Mouse (Mus musculus): Measurements from ENCODE around the gene Tesk1.
A peak's percentile ranks its signal among the peaks of the same experiment; 100 is the strongest.
"Not testable (repeated sequence)": the region's sequence is repeated elsewhere in the genome, so short reads cannot be mapped to it uniquely, and the experiment has no call there.

The Tesk1 gene

GRCm38 (mm10) chr4:43453413-43453812 lies 11.7 kb downstream of the Tesk1 start:
- DNase-seq (ENCODE audit: low spot score) = no peak

DNA sequence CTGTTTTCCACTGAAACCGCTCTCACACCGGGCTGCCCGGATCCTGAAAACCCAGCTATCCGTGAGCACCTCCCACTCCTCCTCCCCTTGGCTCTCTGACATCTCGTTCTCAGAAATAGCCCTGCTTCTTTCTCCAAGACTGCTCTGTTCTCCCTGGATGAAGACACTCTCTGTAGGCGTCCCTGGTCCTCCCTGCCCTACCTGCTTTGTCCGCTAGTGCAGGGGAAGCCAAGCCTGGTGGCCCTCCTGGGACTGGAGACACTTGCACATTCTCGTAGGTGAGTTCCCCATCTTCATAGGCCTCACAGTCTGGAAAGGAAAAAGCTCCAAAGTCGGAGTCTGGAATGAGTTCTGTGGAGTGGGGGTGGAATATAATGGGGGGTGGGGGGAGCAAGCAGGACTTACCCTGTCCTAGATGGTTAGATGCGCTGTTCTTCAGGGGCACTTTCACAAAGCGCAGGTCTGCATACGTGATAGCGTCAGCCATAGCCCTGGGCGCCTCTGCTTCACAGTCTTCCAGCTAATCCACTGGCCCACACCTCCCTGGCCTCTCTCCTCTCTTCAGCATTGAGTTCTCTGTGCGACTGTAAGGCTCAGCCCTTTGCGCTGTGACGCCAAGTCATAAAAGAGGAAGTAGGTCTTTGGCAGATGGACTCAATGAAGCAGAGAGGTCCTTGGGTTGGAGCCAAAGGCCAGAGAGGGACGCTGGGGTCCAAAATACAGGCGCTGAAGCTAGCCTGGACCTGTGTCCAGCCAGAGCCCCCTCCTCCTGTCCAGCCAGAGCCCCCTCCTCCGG lies 12.5 kb downstream of the Tesk1 start, which contains the start of gene Cd72:
Gene Cd72, minus strand, starts transcription at position 588 of the 796 bp plus-strand sequence.
- DNase-seq (ENCODE audit: low spot score) = no peak

GRCm38 (mm10) chr4:43456470-43456869 lies 14.7 kb downstream of the Tesk1 start:
- no peak for DNase-seq (ENCODE audit: low spot score)

DNA sequence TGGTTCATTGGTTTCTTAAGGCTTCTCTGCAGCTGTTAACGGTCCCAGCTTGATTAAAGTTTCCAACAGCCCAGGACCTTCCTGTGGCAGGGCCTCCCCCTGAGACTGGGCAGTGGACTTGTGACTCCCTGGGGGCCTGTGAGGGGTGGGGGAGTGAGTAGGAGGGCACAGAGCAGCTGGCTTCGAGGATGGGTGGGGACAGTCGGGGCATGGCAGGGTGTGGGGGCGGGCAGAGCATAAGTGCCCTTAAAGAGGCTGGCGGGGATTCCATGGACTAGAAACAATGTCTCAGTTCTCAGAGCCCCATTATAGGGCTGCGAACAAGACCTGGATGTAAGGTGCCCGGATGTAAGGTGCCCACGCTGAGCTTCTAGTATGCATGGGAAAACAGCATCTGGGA lies 15.4 kb downstream of the Tesk1 start:
- no peak for DNase-seq (ENCODE audit: low spot score)

DNA sequence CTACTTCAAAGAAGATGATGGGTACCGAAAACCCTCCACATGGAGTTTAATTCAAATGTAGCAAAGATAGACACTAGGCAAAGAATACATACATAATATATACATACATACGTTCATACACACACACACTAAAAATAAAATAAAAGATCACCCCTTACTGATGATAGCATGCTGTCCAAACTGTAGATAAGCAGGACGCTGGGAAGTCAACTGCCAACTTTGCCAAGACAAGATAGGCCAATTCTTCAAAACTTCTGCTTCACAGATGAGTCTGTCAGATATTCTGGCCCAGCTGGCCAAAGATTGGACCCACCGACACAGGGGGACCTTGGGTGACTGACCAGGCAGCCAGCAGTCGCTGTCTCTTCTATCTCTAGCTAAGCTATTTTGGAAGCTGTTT lies 21.4 kb downstream of the Tesk1 start:
- no peak for DNase-seq (ENCODE audit: low spot score)

DNA sequence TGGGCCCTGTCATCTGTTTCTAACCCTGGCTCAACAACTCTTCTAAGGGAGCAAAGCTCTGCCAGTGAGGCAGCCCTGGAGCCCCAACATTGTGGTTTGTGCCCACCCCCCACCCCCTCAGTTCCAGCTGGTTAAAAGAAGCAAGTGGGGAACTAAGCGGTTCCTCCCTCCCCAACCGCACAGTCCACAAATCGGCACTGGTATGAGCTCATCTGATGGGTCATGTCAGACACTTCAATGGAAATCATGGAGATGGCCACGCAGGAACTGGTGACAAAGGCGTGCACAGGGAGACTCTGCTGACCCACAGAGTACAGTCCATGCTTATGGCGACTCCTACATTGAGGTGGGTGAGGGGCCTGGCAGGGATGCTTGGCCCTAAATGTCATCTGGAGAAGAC lies 24.2 kb downstream of the Tesk1 start:
- no peak for DNase-seq (ENCODE audit: low spot score)

GRCm38 (mm10) chr4:43466872-43467271 lies 25.1 kb downstream of the Tesk1 start:
- no peak for DNase-seq (ENCODE audit: low spot score)

DNA sequence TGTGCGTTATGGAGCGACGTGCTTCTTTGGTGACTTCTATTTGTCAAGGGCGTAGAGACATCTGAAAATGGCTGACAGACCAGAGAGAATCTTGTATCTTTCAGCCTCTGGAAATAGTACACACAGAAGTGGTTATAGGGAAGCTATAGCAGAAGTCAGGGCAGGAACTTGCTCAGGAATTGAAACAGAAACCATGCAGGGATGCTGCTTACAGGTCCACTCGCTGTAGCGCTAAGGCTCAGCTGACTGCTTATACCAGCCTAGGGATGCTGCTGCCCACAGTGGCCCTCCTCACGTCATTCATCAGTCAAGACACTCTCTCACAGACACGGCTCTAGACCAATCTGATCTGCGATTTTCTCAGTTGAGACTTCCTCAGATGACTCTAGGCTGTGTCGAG lies 28.6 kb downstream of the Tesk1 start:
- no peak for DNase-seq (ENCODE audit: low spot score)

DNA sequence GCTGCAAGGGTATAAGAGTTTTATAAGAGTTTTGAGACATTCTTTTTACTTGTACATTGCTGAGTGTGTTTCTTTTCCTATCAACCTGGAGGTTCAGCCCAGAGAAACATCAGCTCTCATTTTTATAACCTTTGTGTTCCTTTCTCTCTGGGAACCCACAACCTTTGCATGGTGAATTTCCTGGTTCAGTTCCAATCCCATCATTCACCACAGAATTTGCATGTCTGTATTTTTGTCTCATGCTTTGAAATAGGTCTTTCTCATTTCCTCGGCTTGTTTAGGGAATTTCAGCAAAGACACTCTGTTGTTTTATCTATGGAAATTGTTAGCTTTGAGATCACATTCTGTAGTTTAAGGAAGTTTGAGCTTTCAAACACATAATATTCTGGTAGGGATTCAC lies 31.9 kb downstream of the Tesk1 start:
- DNase-seq (ENCODE audit: low spot score) = no peak

DNA sequence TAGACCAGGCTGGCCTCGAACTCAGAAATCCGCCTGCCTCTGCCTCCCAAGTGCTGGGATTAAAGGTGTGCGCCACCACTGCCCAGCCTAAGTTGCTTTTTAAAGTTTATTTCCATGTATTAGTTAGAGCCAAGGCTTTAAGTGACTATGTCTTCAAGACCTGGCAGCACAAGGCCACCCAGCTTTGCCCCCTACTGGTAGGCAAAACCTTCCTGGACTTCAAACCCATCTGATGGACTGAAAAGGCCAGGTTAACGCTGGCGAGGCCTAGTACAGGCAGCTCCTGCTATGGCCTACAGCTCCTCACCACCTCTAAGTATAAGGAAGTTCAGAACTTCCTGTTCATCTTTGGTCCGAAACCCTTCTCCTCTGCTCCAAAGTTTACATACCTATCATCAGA lies 34.9 kb downstream of the Tesk1 start:
- DNase-seq (ENCODE audit: low spot score) = no peak

- DNase-seq (ENCODE audit: low spot score) = peak; percentile 80
These were observed 36.3 kb downstream of the Tesk1 start for GRCm38 (mm10) chr4:43477857-43478533.

GRCm38 (mm10) chr4:43478534-43478858 lies 36.8 kb downstream of the Tesk1 start:
- DNase-seq (ENCODE audit: low spot score) = no peak

- peak; percentile 50 for DNase-seq (ENCODE audit: low spot score)
These were observed 37.4 kb downstream of the Tesk1 start for GRCm38 (mm10) chr4:43478906-43479832.

DNA sequence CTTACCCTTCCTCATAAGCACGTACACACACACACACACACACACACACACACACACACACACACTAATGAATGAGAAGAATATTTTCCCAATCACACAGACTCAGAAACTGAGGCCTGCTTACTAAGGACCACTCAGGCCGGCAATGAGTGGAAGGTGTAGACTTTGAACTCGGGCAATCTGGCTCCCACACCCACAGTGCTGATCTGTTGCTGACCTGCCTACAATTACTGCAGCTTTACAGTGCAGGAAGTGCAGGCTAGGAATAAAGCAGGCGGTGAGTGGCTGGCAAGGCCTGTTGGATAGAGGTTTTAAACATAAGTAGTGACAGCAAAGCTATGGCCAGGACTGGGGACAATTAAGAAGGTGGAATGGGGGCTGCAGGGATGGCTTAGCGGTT lies 39.2 kb downstream of the Tesk1 start:
- DNase-seq (ENCODE audit: low spot score) = no peak

DNA sequence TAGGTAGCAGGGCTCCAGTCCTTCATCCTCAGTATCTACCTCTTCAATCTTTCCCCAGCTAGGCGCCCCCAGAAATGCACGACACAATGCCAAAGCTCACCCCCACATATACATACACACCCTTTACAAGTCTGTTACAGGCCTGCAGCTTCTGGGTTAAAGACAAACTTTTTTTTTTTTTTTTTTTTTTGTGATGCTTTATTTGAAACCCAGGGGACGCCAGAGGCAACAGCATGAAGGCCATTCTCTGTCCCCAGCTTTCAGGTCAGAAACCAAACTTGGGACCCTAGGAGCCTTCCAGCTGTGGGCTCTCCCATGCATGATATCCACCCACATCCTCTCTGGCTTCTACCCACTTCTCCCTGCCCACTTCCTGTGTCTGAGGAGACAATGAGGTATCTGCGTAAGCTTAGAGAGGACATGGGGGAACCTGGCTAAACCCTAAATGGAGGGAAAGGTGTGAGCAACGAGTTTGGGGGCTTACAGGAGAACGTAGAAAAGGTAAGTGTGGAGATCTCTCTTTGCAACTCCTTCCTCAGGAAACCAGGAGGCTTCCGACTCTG lies 40.2 kb downstream of the Tesk1 start:
- no peak for DNase-seq (ENCODE audit: low spot score)

GRCm38 (mm10) chr4:43482591-43482990 lies 40.9 kb downstream of the Tesk1 start:
- DNase-seq (ENCODE audit: low spot score) = no peak

DNA sequence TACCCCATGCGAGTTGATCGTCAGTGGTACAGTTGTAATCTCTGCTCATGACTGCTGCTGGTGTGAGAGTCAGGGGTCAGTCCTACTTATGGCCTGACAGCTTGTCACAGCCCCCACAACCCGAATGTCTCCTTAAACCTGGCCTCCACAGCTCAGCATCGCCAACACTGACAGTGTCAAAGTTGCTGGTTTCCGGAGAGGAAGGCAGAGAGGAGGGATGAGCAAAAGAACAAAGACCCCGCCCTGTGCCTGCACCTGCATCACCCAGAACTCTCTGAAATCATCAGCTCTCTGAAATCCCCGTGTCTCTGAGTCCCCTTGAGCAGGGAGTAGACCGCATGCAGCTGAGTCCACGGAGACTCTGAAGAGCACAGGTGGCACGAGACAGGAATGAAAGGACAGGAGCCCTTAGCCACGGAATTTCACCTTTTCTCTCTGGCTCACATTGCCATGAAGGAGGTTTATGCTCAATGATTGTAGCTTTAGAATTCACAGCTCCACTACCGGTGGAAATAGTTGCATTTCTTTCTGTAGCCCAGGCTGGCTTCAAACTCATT lies 41.9 kb downstream of the Tesk1 start, which contains the start of gene Sit1:
Gene Sit1, minus strand, starts transcription at position 200 of the 557 bp plus-strand sequence.
- no peak for DNase-seq (ENCODE audit: low spot score)

DNA sequence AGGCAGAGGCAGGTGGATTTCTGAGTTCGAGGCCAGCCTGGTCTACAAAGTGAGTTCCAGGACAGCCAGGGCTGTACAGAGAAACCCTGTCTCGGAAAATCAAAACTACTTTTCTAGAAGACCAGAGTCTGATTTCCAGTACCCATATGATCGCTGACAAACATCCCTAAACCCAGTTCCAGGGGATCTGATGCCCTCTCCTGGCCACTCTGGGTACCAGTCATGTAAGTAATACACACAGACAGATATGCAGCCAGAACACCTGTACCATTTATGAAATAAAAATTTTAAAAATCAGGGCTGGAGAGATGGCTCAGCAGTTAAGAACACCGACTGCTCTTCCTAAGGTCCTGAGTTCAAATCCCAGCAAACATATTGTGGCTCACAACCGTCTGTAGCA lies 43.9 kb downstream of the Tesk1 start:
- not testable (repeated sequence) for DNase-seq (ENCODE audit: low spot score)

DNA sequence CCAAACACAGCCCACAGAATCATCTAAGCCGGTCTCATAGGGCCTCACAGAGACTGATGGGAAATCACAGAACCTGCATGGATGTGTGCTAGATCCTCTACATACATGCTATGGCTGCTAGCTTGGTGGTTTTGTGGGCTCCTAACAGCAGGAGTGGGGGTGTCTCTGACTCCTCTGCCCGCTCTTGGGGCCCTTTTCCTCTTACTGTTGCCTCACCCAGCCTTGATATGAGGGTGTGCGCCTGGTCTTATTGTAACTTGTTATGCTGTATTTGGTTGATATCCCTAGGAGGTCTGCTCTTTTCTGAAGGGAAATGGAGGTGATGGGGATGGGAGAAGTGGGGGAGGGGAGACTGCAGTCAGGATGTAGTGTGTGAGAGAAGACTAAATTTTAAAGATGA lies 47.9 kb downstream of the Tesk1 start:
- no peak for DNase-seq (ENCODE audit: low spot score)

DNA sequence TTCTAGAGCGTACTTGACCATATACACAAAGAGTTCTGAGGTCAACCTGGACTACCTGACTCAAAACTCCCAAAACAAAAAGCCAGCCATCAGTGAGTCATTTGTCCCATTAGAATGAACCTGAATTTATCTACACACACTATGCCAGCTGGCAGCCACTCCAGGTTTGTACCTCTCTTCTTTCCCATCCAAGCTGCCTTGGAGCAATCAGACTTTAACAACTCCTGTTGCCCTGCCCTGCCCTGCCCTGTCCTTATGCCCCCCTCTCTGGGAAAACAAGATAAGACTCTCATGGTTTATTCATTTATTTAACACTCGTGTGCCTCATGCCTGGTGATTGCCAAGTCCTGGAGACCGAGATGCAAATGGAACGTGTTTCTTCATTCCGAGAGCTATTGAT lies 49.1 kb downstream of the Tesk1 start:
- DNase-seq (ENCODE audit: low spot score) = no peak

GRCm38 (mm10) chr4:43492101-43492820 lies 50.5 kb downstream of the Tesk1 start:
- DNase-seq (ENCODE audit: low spot score) = no peak
